8 mouse cellular contexts compared by ENCODE assay signal in genomic region chr16:34414581-34414980, GRCm38 (mm10).
A peak's percentile ranks its signal among the peaks of the same experiment; 100 is the strongest.
DNase-seq lines count a peak whose midpoint lies in the region; ATAC-seq and TF ChIP-seq lines count a peak whose summit lies in the region.

No protein-coding gene starts in this region.

- H3K4me2 ChIP-seq in stomach, embryonic 14.5 days (replicated peaks; ENCODE audit: low read depth, low read length) = no peak overlapping the region; the same call in 1 of the 2 replicates
- no peak overlapping the region for H3K4me2 ChIP-seq in stomach, postnatal 0 days (replicated peaks; ENCODE audit: low read depth)
- H3K4me2 ChIP-seq in stomach, embryonic 16.5 days (ENCODE audit: low read depth, low read length) = no peak overlapping the region

- intact Hi-C loops in heart, postnatal 25 days (cut with DNase I) = no loop called here

- H3K4me1 ChIP-seq in stomach, embryonic 14.5 days (ENCODE audit: control insufficient read depth, insufficient read depth, low read length) = peaks cover 13% of the 10 kb centered on the region; the same call in 1 of the 2 replicates
- H3K4me1 ChIP-seq in stomach, postnatal 0 days (replicated peaks; ENCODE audit: control insufficient read depth, insufficient read depth) = no peaks in the 10 kb centered on the region
- H3K4me1 ChIP-seq in limb, embryonic 10.5 days = peaks cover 32% of the 10 kb centered on the region
- H3K4me1 ChIP-seq in stomach, embryonic 16.5 days (ENCODE audit: control insufficient read depth, insufficient read depth, low read length) = peaks cover 13% of the 10 kb centered on the region

- DNase-seq in stomach, postnatal 0 days (ENCODE audit: low spot score) = no peak
- peak; percentile 53 for DNase-seq in heart, postnatal 25 days (ENCODE audit: low spot score)
- DNase-seq in limb, embryonic 10.5 days (ENCODE audit: low spot score) = peak; percentile 58
- DNase-seq in thymus, postnatal 25 days = no peak
- no peak for DNase-seq in urinary bladder, adult 2 months (ENCODE audit: low spot score)

- TF ChIP-seq EP300 in stomach, postnatal 0 days (optimal IDR thresholded peaks at IDR 0.05) = no peak

- no peak overlapping the region for H3K9ac ChIP-seq in stomach, embryonic 14.5 days (replicated peaks; ENCODE audit: low read depth, low read length)
- H3K9ac ChIP-seq in stomach, postnatal 0 days (ENCODE audit: low read length) = no peak overlapping the region
- no peak overlapping the region for H3K9ac ChIP-seq in stomach, embryonic 16.5 days (ENCODE audit: low read length)

- H3K9me3 ChIP-seq in stomach, embryonic 14.5 days (ENCODE audit: control insufficient read depth, low read depth, low read length) = no peaks in the 10 kb centered on the region
- no peaks in the 10 kb centered on the region for H3K9me3 ChIP-seq in stomach, postnatal 0 days (ENCODE audit: control insufficient read depth, low read length)
- no peaks in the 10 kb centered on the region for H3K9me3 ChIP-seq in limb, embryonic 10.5 days (replicated peaks)
- H3K9me3 ChIP-seq in stomach, embryonic 16.5 days (replicated peaks; ENCODE audit: control insufficient read depth, low read length) = no peaks in the 10 kb centered on the region

- no peaks in the 10 kb centered on the region for H3K36me3 ChIP-seq in stomach, embryonic 14.5 days (ENCODE audit: control insufficient read depth, insufficient read depth, low read length)
- no peaks in the 10 kb centered on the region for H3K36me3 ChIP-seq in stomach, postnatal 0 days (ENCODE audit: control insufficient read depth, insufficient read depth, low read length)
- H3K36me3 ChIP-seq in limb, embryonic 10.5 days = no peaks in the 10 kb centered on the region
- H3K36me3 ChIP-seq in stomach, embryonic 16.5 days (ENCODE audit: control insufficient read depth, insufficient read depth, low read length) = no peaks in the 10 kb centered on the region

- no peak overlapping the region for H3K4me3 ChIP-seq in stomach, embryonic 14.5 days (ENCODE audit: low read depth, low read length)
- H3K4me3 ChIP-seq in stomach, postnatal 0 days (ENCODE audit: low read depth, low read length) = no peak overlapping the region
- H3K4me3 ChIP-seq in limb, embryonic 10.5 days = no peak overlapping the region
- no peak overlapping the region for H3K4me3 ChIP-seq in stomach, embryonic 16.5 days (replicated peaks; ENCODE audit: low read length)

- WGBS in stomach, embryonic 14.5 days = 36% methylated on average over 7 of the region's 7 CpGs
- 46% methylated on average over 7 of the region's 7 CpGs for WGBS in stomach, postnatal 0 days
- 60% methylated on average over 7 of the region's 7 CpGs for WGBS in limb, embryonic 10.5 days
- WGBS in stomach, embryonic 16.5 days = 33% methylated on average over 7 of the region's 7 CpGs

- no peak for TF ChIP-seq CTCF in stomach, postnatal 0 days (IDR thresholded peaks at IDR 0.05; ENCODE audit: low read depth)

- no peaks in the 10 kb centered on the region for H3K27me3 ChIP-seq in stomach, embryonic 14.5 days (ENCODE audit: control insufficient read depth, insufficient read depth, low read length)
- no peaks in the 10 kb centered on the region for H3K27me3 ChIP-seq in stomach, postnatal 0 days (ENCODE audit: control insufficient read depth, insufficient read depth, low read length)
- no peaks in the 10 kb centered on the region for H3K27me3 ChIP-seq in limb, embryonic 10.5 days (ENCODE audit: low read depth, poor library complexity, severe bottlenecking)
- no peaks in the 10 kb centered on the region for H3K27me3 ChIP-seq in stomach, embryonic 16.5 days (ENCODE audit: control insufficient read depth, insufficient read depth, low read length)

- peak overlapping the region; percentile 75; the same call in 1 of the 2 replicates for H3K27ac ChIP-seq in stomach, embryonic 14.5 days (ENCODE audit: low read length)
- H3K27ac ChIP-seq in stomach, postnatal 0 days (replicated peaks) = no peak overlapping the region
- H3K27ac ChIP-seq in limb, embryonic 10.5 days = peak overlapping the region; percentile 42; the same call in 1 of the 2 replicates
- peak overlapping the region; percentile 81 for H3K27ac ChIP-seq in stomach, embryonic 16.5 days (ENCODE audit: low read length)

- ATAC-seq in stomach, embryonic 14.5 days (ENCODE audit: insufficient number of reproducible peaks, insufficient read depth, low FRiP score, low read depth) = no peak
- no peak for ATAC-seq in stomach, postnatal 0 days (ENCODE audit: low FRiP score, low TSS enrichment)
- ATAC-seq in stomach, embryonic 16.5 days (ENCODE audit: insufficient read depth, low FRiP score) = no peak
- no peak for ATAC-seq in CD4-positive, CD25-positive, alpha-beta regulatory T cell, adult 4 months

Comparison
In these comparisons a context has a peak if more than half of its experiments do, and no peak if none do; other contexts are left out.
1. DNase-seq: peak in heart, postnatal 25 days (single experiment) and limb, embryonic 10.5 days (single experiment); none in stomach, postnatal 0 days (single experiment), thymus, postnatal 25 days (single experiment) and urinary bladder, adult 2 months (single experiment).